Mouse (Mus musculus) MEL (cell line): Measurements from ENCODE around the gene Negr1. TPM values are rescaled to one million over a fixed set of nuclear protein-coding genes. Genes with fewer than 3 reads are reported as not detected.

ENCODE experiments used
- DNase-seq: peaks from one replicate; pipeline ENCODE4 v3.0.0; 2011; ENCODE audit warnings: low read depth, low spot score
- H3K27ac ChIP-seq: 2 replicates; pipeline ENCODE4 v1.5.1; 2012; ENCODE audit warnings: low read depth, mild to moderate bottlenecking, control low read depth, low read length, moderate library complexity; ENCODE audit not compliant: control insufficient read depth
- H3K27me3 ChIP-seq, 2 experiments: fragments of 150-350 bp in 1 of 2; sonication (generic) in 1 of 2; 2 replicates each; pipeline ENCODE4 v1.6.1; 2012; ENCODE audit warnings: low read length in 2 of 2, mild to moderate bottlenecking in 2 of 2, improper control_type of control experiment in 1 of 2, moderate library complexity in 1 of 2; ENCODE audit not compliant: insufficient read depth in 2 of 2, control insufficient read depth in 1 of 2
- H3K36me3 ChIP-seq, 2 experiments: 2 replicates each; pipeline ENCODE4 v1.6.1; 2012 to 2014; ENCODE audit warnings: low read length in 2 of 2, improper control_type of control experiment in 1 of 2, inconsistent platforms in 1 of 2, mild to moderate bottlenecking in 1 of 2; ENCODE audit not compliant: insufficient read depth in 2 of 2, control insufficient read depth in 1 of 2
- H3K4me1 ChIP-seq, 2 experiments: fragments of 150-350 bp in 1 of 2; sonication (generic) in 1 of 2; 2 replicates each; pipeline ENCODE4 v1.6.1; 2012; ENCODE audit warnings: low read length in 2 of 2, improper control_type of control experiment in 1 of 2, mild to moderate bottlenecking in 1 of 2; ENCODE audit not compliant: insufficient read depth in 2 of 2, control insufficient read depth in 1 of 2
- H3K4me3 ChIP-seq, 2 experiments: fragments of 150-350 bp in 1 of 2; sonication (generic) in 1 of 2; 2 replicates each; pipeline ENCODE4 v1.5.1; 2012; ENCODE audit warnings: low read depth in 2 of 2, low read length in 2 of 2, mild to moderate bottlenecking in 2 of 2, moderate library complexity in 2 of 2, control low read depth in 1 of 2, improper control_type of control experiment in 1 of 2; ENCODE audit not compliant: control insufficient read depth in 1 of 2, insufficient read depth in 1 of 2
- H3K79me2 ChIP-seq: 2 replicates; pipeline ENCODE4 v1.6.1; 2012; ENCODE audit warnings: mild to moderate bottlenecking, low read length, moderate library complexity; ENCODE audit not compliant: control insufficient read depth, poor library complexity, insufficient read depth
- H3K9ac ChIP-seq: 2 replicates; pipeline ENCODE4 v1.6.1; 2012; ENCODE audit warnings: low read depth, mild to moderate bottlenecking, control low read depth, low read length, moderate library complexity; ENCODE audit not compliant: control insufficient read depth, poor library complexity, severe bottlenecking
- H3K9me3 ChIP-seq: fragments of 150-350 bp; sonication (generic); replicated peaks from 2 replicates; pipeline ENCODE4 v1.6.1; 2012; ENCODE audit warnings: mild to moderate bottlenecking, low read length, improper control_type of control experiment, moderate library complexity; ENCODE audit not compliant: insufficient read depth
- BHLHE40 ChIP-seq: IDR thresholded peaks from 2 replicates; pipeline ENCODE4 v1.6.1; 2012; ENCODE audit warnings: low read depth, mild to moderate bottlenecking, inconsistent platforms, low read length, improper control_type of control experiment, borderline replicate concordance
- CHD2 ChIP-seq: IDR thresholded peaks from 2 replicates; pipeline ENCODE4 v1.6.1; 2011; ENCODE audit warnings: low read length, improper control_type of control experiment
- CTCF ChIP-seq, 3 experiments: IDR thresholded peaks in 2 of 3; conservative IDR thresholded peaks in 1 of 3; 2 replicates each; pipeline ENCODE4 v1.5.1; 2011 to 2012; ENCODE audit warnings: low read length in 3 of 3, low read depth in 2 of 3, mild to moderate bottlenecking in 2 of 3, improper control_type of control experiment in 1 of 3, inconsistent platforms in 1 of 3, mixed read lengths in 1 of 3, moderate library complexity in 1 of 3; ENCODE audit not compliant: control insufficient read depth in 1 of 3, insufficient read depth in 1 of 3, poor library complexity in 1 of 3, severe bottlenecking in 1 of 3
- E2F4 ChIP-seq: IDR thresholded peaks from 2 replicates; pipeline ENCODE4 v1.6.1; 2011; ENCODE audit warnings: low read depth, low read length, improper control_type of control experiment, borderline replicate concordance
- EP300 ChIP-seq, 2 experiments: IDR thresholded peaks; 2 replicates each; pipeline ENCODE4 v1.6.1; 2011; ENCODE audit warnings: improper control_type of control experiment in 2 of 2, low read length in 2 of 2, low read depth in 1 of 2, mild to moderate bottlenecking in 1 of 2
- ETS1 ChIP-seq: IDR thresholded peaks from 2 replicates; pipeline ENCODE4 v1.6.1; 2012; ENCODE audit warnings: low read depth, mild to moderate bottlenecking, inconsistent platforms, low read length, improper control_type of control experiment, moderate library complexity
- GABPA ChIP-seq: IDR thresholded peaks from 2 replicates; pipeline ENCODE4 v1.6.1; 2012; ENCODE audit warnings: low read depth, mild to moderate bottlenecking, inconsistent platforms, low read length, improper control_type of control experiment, moderate library complexity
- GATA1 ChIP-seq: IDR thresholded peaks from 2 replicates; pipeline ENCODE4 v1.6.1; 2011; ENCODE audit warnings: low read depth, low read length, improper control_type of control experiment
- JUND ChIP-seq: IDR thresholded peaks from 2 replicates; pipeline ENCODE4 v1.6.1; 2011; ENCODE audit warnings: low read depth, mild to moderate bottlenecking, improper control_type of control experiment, low read length
- KAT2A ChIP-seq: conservative IDR thresholded peaks from 2 replicates; pipeline ENCODE4 v1.6.1; 2012; ENCODE audit warnings: low read depth, low read length, improper control_type of control experiment, inconsistent platforms
- MAX ChIP-seq: IDR thresholded peaks from 2 replicates; pipeline ENCODE4 v1.6.1; 2011; ENCODE audit warnings: low read length, improper control_type of control experiment
- MAZ ChIP-seq: IDR thresholded peaks from 2 replicates; pipeline ENCODE4 v1.6.1; 2012; ENCODE audit warnings: low read depth, mild to moderate bottlenecking, inconsistent platforms, low read length, improper control_type of control experiment
- MEF2A ChIP-seq: IDR thresholded peaks from 2 replicates; pipeline ENCODE4 v1.6.1; 2014; ENCODE audit warnings: low read depth, mild to moderate bottlenecking, inconsistent platforms, low read length, improper control_type of control experiment; ENCODE audit not compliant: poor library complexity, insufficient replicate concordance, severe bottlenecking; ENCODE audit errors: extremely low read depth
- MXI1 ChIP-seq: IDR thresholded peaks from 2 replicates; pipeline ENCODE4 v1.6.1; 2011; ENCODE audit warnings: mild to moderate bottlenecking, low read depth, low read length, improper control_type of control experiment
- MYC ChIP-seq: IDR thresholded peaks from 2 replicates; pipeline ENCODE4 v1.6.1; 2011; ENCODE audit warnings: low read depth, mild to moderate bottlenecking, low read length, improper control_type of control experiment, moderate library complexity
- NELFE ChIP-seq: IDR thresholded peaks from 2 replicates; pipeline ENCODE4 v1.6.1; 2011; ENCODE audit warnings: low read depth, low read length, improper control_type of control experiment
- POLR2A ChIP-seq, 2 experiments: IDR thresholded peaks; 2 replicates each; pipeline ENCODE4 v1.6.1; 2011 to 2012; ENCODE audit warnings: low read length in 2 of 2, mild to moderate bottlenecking in 2 of 2, control low read depth in 1 of 2, improper control_type of control experiment in 1 of 2, low read depth in 1 of 2, moderate library complexity in 1 of 2; ENCODE audit not compliant: control insufficient read depth in 1 of 2, insufficient read depth in 1 of 2, poor library complexity in 1 of 2
- POLR2AphosphoS2 ChIP-seq: IDR thresholded peaks from 2 replicates; pipeline ENCODE4 v1.6.1; 2011; ENCODE audit warnings: low read length, improper control_type of control experiment
- POLR2AphosphoS5 ChIP-seq: IDR thresholded peaks from 2 replicates; pipeline ENCODE4 v1.6.1; 2012; ENCODE audit warnings: low read depth, borderline replicate concordance, mild to moderate bottlenecking, inconsistent platforms, low read length, moderate library complexity, mixed read lengths
- RAD21 ChIP-seq: IDR thresholded peaks from 2 replicates; pipeline ENCODE4 v1.6.1; 2011; ENCODE audit warnings: mild to moderate bottlenecking, low read depth, low read length, improper control_type of control experiment
- RCOR1 ChIP-seq: IDR thresholded peaks from 2 replicates; pipeline ENCODE4 v1.6.1; 2012; ENCODE audit warnings: low read depth, mild to moderate bottlenecking, inconsistent platforms, low read length, improper control_type of control experiment
- TAL1 ChIP-seq: IDR thresholded peaks from 2 replicates; pipeline ENCODE4 v1.6.1; 2012; ENCODE audit warnings: mild to moderate bottlenecking, inconsistent platforms, low read length, moderate library complexity, mixed read lengths
- TBP ChIP-seq: IDR thresholded peaks from 2 replicates; pipeline ENCODE4 v1.8.0; 2011; ENCODE audit warnings: low read depth, low read length, improper control_type of control experiment
- TCF12 ChIP-seq: IDR thresholded peaks from 2 replicates; pipeline ENCODE4 v1.6.1; 2014; ENCODE audit warnings: low read depth, mild to moderate bottlenecking, inconsistent platforms, low read length, improper control_type of control experiment, moderate library complexity
- USF1 ChIP-seq: IDR thresholded peaks from 2 replicates; pipeline ENCODE4 v1.6.1; 2014; ENCODE audit warnings: low read depth, mild to moderate bottlenecking, inconsistent platforms, low read length, improper control_type of control experiment, moderate library complexity
- ZC3H11A ChIP-seq: IDR thresholded peaks from 2 replicates; pipeline ENCODE4 v1.6.1; 2012; ENCODE audit warnings: low read depth, mild to moderate bottlenecking, inconsistent platforms, low read length, improper control_type of control experiment
- ZKSCAN1 ChIP-seq: IDR thresholded peaks from 2 replicates; pipeline ENCODE4 v1.6.1; 2012; ENCODE audit warnings: low read depth, mild to moderate bottlenecking, inconsistent platforms, low read length, improper control_type of control experiment, moderate library complexity
- ZMIZ1 ChIP-seq: IDR thresholded peaks from 2 replicates; pipeline ENCODE4 v1.6.1; 2012; ENCODE audit warnings: low read depth, mild to moderate bottlenecking, inconsistent platforms, low read length, improper control_type of control experiment, moderate library complexity
- ZNF384 ChIP-seq: IDR thresholded peaks from 2 replicates; pipeline ENCODE4 v1.6.1; 2012; ENCODE audit warnings: low read depth, mild to moderate bottlenecking, inconsistent platforms, low read length, improper control_type of control experiment
- polyA plus RNA-seq, 2 experiments: library from polyadenylated mRNA; stranded (reverse) in 1 of 2; unstranded in 1 of 2; fragments of >175 nt in 1 of 2; fragments of >200 nt in 1 of 2; gene quantifications; 2 replicates each; pipeline versions ENCODE4 v1.2.1 to v1.2.4; 2012; ENCODE audit warnings: low replicate concordance in 2 of 2, low read depth in 1 of 2; ENCODE audit not compliant: insufficient read length in 2 of 2, insufficient read depth in 1 of 2, missing spikeins in 1 of 2
- total RNA-seq: library from RNA; depleted of rRNA; stranded (reverse); fragments of 300-350 nt; gene quantifications from 2 replicates; pipeline ENCODE4 v1.2.3, GENCODE M21; 2012

Gene Negr1
- total and polyA plus RNA-seq, 3 experiments, result not detected

GRCm38 (mm10) chr3:156890986-156891385 is 329.4 kb downstream of the Negr1 start:
- no peak overlapping the region for H3K27ac ChIP-seq

GRCm38 (mm10) chr3:156895322-156895721 is 333.7 kb downstream of the Negr1 start:
- TF ChIP-seq EP300 (IDR thresholded peaks at IDR 0.05; ENCODE audit: low read depth in 1 of 2, low read length in 2 of 2) (no peak), MAX (no peak), POLR2AphosphoS2 (no peak), POLR2A (IDR thresholded peaks at IDR 0.05; ENCODE audit: control insufficient read depth in 1 of 2, insufficient read depth in 1 of 2, low read depth in 1 of 2, low read length in 2 of 2, poor library complexity in 1 of 2) (no peak), MYC (no peak), CHD2 (no peak), TAL1 (no peak), ETS1 (no peak), RAD21 (no peak), NELFE (no peak), ZC3H11A (no peak), BHLHE40 (no peak), MEF2A (no peak), MXI1 (no peak), E2F4 (no peak), TCF12 (no peak)
- TF ChIP-seq, all 39 proteins: peak for 0
- Histone ChIP-seq H3K79me2 (no peaks in the 10 kb centered on the region), H3K9me3 (no peaks in the 10 kb centered on the region)

More at GRCm38 (mm10) chr3:156890986-156891385, 329.4 kb downstream of the Negr1 start:
- H3K27me3 ChIP-seq, result no peaks in the 10 kb centered on the region
- TF ChIP-seq MEF2A (no peak), JUND (no peak), GATA1 (no peak), CHD2 (no peak), CTCF (IDR thresholded peaks at IDR 0.05 in 2 of 3, conservative IDR thresholded peaks at IDR 0.05 in 1 of 3; ENCODE audit: control insufficient read depth in 1 of 3, insufficient read depth in 1 of 3, low read depth in 2 of 3, low read length in 3 of 3, poor library complexity in 1 of 3, severe bottlenecking in 1 of 3) (no peak), GABPA (no peak), TAL1 (no peak), ZKSCAN1 (no peak), RCOR1 (no peak), TBP (no peak), ZMIZ1 (no peak), E2F4 (no peak), KAT2A (no peak), USF1 (no peak), MAX (no peak), ZNF384 (no peak), MAZ (no peak), ZC3H11A (no peak), POLR2AphosphoS5 (no peak)
- TF ChIP-seq, all 39 proteins: peak for 0
- no peak for DNase-seq
- Histone ChIP-seq H3K4me1 (no peaks in the 10 kb centered on the region), H3K9ac (no peak overlapping the region), H3K4me3 (no peak overlapping the region), H3K36me3 (no peaks in the 10 kb centered on the region), H3K79me2 (no peaks in the 10 kb centered on the region), H3K9me3 (no peaks in the 10 kb centered on the region)

More at GRCm38 (mm10) chr3:156895322-156895721, 333.7 kb downstream of the Negr1 start:
- no peaks in the 10 kb centered on the region for H3K4me1 ChIP-seq
- DNase-seq, result no peak
- H3K27me3 ChIP-seq, result no peaks in the 10 kb centered on the region
- no peaks in the 10 kb centered on the region for H3K36me3 ChIP-seq
- H3K27ac ChIP-seq, result no peak overlapping the region
- no peak overlapping the region for H3K9ac ChIP-seq
- no peak overlapping the region for H3K4me3 ChIP-seq
